Mouse (Mus musculus) neutrophil, adult 83 days (primary cell): ENCODE measurements around the gene Col13a1. TPM values are rescaled to one million over a fixed set of nuclear protein-coding genes. Genes with fewer than 3 reads are reported as not detected.

ENCODE experiments used
- total RNA-seq, 2 experiments: library from RNA; stranded (reverse); gene quantifications; one replicate each; pipeline ENCODE4 v1.2.4; 2023

The Col13a1 gene
- under 1 TPM; 0.37 to 0.49 TPM for total RNA-seq

GRCm38 (mm10) chr10:61978866-61979340, at the start of gene Col13a1:
Col13a1 (minus strand) TSS chr10:61979108.

Other genes starting within 250 kb of the Col13a1 start
- gene H2afy2, start 195.0 kb downstream of the Col13a1 start, total RNA-seq: 1 to 10 TPM; 1.7 to 2.2 TPM
- not detected for gene Neurog3, start 154.0 kb upstream of the Col13a1 start, total RNA-seq
- gene Fam241b, start 164.8 kb upstream of the Col13a1 start, total RNA-seq: 1 to 10 TPM; 4.4 to 6.3 TPM